Mouse (Mus musculus) neutrophil, adult 5-6 weeks (primary cell): ENCODE measurements at regions not wholly inside any gene's neighbourhood (a gene's known extent, or its start where the extent isn't known, plus 50 kb on each side); places are given as distances from the start of the nearest gene placed in this dataset.

ENCODE experiments used
- ATAC-seq: fragments of 151-379, 151-347 bp; 2 replicates; pipeline ENCODE4 v1.8.0; 2017; ENCODE audit warnings: mild to moderate bottlenecking, moderate TSS enrichment; ENCODE audit not compliant: insufficient number of reproducible peaks, poor library complexity, low FRiP score, severe bottlenecking; ENCODE audit errors: extremely low read depth

DNA sequence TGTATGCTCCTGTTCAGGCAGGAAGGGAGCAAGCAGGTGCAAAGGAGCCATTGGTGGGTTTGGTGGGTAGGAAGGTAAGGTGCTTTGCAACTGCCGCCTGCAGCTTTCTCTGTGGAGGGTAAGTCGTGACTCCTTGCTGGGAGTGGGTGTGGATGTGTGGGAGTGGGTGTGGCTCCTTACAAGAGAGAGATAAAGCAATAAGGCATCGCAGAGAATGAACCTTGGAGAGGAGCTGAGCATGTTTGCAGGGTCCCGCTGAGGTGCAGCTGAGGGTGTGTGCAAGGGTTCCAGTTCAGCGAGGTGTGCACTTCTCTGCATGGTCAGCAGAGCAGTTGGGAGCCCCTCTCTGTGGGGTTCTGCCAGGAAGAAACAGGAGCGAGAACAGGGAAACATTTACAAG lies 76.4 kb upstream of the Sgk1 start:
- no peak for ATAC-seq

DNA sequence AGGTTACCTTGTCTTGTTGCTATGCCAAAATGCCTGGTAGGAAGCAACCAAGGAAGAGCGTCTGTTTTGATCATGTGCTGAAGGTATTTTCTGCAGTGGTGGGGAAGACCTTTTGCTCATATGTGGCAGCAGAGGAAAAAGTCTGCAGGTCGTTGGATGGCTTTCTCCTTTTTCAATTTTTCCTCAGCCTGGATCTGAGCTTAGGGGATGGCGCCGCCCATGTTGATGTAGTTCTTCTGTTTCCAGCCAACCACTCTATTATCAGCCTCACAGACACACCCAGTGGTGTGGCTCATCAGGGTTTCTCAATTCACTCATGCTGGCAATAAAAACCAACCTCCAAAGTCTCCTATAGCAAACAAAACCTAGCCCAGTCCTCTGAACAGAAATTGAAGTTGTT lies 75.3 kb upstream of the Sgk1 start:
- no peak for ATAC-seq

DNA sequence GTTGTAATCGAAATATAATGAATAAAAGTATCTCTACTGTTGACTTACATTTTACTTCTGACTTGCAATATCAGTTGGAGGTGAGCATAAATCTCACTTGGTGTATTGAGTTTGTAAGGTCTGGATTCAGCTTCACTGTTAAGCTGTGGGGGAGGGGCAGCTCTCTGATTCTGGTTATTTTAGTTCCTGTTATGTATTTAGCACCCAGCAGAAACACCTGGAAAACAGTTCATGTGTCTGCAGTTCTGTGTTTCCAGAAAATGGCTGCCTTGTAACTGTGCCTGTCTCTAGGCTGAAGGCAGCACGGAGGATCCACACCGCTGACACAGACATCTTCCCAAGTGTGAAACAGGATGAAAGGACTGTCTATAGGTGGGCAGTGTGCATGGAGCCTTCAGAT lies 62.3 kb upstream of the Sgk1 start:
- ATAC-seq: no peak

DNA sequence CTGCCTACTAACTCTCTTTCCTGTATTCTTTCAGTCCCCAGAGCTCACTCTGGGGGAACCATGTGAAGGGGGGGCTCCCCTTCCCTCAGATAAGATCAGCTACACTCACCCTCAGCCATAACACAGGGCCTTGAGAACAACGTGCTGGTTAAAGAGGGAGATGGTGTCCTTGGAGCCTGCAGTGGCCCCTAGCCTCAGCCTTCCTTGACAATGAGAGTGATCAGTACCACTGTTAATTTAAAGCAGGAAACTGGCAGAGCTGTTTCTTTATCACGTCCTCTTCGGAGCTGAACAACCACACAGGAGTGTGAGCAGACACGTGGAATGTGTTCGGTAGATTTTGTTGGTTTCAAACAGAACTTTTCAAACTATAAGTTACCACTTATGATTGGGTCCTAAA lies 60.6 kb upstream of the Sgk1 start:
- no peak for ATAC-seq

DNA sequence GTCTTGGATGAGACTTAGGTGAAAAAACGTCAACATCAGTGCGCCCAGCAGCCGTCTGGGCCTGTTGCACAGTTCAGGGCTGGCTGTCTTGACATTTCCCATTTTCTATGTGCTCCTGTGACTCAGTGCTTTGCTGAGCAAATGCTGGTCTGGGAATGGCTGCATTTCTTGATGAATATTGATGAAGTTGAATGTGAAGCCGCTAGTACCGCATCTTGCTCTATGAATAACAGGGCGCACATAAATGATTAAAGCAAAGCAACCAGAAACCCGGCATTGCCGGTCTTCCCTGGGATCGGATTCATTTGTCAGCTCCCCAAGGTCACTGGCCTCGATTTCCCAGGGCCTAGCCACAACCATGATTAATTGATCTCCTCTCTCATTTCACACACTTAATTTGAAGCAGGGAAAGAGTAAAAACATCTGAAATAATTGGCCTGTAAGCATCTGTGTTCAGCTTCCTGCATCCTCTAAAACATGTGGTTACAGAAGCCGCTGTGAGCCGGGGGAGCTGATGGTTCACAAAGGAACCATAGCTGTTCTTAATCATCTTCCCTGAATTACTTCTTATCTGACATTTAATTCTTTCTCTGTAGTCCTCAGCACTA lies 57.5 kb upstream of the Sgk1 start:
- no peak for ATAC-seq

DNA sequence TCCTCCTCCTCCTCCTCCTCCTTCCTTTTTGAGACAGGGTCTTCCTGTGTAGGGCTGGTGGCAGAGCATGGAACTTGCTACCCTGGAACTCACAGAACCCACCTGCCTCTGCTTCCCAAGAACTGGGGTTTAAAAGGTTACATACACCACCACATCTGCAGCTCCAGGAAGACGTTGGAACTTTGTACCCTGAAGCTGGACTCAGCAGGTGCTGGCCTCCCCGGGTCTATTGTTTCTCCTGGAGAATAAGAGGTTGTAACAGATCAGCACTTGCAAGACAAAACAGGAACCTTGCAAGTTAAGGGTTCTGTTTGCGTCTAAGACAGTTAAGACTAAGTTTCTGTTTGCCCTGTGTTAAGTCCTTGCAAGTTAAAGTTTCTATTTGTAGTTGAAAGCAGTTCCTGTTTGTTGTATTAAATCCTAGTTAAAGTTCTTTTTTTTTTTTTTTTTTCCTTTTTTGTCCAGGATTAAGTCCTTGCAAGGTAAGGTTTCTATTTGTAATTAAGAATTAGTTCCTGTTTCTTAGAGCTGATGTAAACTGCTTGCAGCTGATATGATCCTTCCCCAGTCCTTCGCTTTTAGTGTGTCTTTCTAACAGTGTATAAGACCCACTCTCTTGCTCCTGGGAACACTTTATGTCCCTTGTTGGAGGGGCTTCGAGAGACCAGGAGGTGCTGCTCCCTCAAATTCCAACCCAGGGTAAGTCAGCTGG lies 55.0 kb upstream of the Sgk1 start:
- 0 out of 2 replicates have a peak, but pooled peaks have one; percentile 19 for ATAC-seq

DNA sequence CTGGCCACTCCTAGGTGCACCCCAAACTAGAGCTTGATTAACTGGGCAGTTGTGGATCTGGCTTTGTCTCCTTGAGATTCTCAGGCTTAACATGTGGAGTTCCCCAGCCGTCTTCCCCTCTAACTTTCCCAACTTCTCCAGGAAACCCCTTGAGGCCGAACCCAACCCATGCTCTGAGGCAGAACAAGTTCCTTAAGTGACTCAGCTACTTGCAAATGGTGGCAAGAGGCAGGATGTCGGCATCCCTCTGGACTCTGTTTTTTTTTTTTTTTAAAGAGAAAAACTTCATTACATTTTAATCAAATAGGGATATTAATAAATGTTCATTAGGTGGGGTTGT lies 54.5 kb upstream of the Sgk1 start:
- no peak for ATAC-seq

DNA sequence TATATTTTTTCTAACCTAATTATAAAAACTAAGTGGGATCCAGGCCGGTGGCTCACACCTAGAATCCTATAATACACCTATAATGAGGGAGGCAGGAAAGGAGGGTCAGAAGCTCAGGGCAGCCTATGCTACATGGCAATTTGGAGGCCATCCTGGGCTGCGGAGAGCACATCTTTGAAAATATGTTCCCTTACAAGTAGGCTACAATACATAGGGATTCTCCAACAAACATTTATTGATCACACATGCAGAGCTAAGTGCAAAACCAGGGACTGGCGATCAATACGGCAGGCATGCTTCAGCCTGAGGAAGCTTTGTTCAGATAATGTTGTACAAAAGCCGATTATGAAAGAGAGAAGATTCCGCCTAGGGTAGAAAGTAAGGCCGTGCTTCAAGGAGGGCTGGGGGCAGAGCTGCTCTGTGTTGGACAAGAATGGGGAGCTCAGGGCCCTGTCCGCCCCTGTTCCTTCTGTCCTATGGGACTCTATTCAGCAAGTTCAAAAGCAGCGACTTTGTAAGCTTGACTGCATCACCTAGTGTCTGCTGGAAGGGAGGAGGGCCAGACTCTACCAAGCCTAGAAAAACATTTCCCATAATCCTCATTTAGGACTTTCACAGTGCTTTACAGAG lies 53.4 kb upstream of the Sgk1 start:
- ATAC-seq: no peak

DNA sequence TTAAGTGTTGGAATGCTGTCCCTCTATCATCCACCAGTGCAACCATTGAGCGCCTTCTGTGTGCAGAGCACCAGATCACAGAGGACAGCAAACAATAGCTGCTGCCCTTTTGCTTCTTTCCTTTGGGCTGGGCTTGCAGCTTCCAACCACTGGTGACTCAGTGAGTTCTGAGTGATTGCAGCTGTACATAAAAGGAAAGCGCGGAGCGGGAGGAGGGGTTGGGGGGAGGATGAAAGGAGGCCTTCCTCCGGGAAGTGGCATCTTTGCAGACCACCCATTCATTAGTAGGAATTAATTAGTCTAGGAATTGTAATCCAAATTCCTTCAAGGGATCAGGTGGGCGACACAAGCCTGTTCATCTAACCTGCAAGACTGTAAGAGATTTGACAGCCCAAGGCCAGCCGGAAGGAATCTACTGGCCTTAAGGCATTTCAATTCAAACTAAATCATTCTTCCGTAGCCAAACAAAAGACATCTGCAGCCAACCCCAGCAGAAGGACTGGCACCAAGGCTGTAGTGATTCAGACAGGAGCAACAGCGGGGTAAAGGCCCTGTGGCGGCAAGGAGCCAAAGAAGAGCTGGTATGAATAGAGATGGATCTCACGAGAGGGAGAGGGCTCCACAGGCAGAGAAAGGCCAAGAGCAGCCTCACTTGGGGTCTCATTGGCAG lies 52.8 kb upstream of the Sgk1 start:
- no peak for ATAC-seq

DNA sequence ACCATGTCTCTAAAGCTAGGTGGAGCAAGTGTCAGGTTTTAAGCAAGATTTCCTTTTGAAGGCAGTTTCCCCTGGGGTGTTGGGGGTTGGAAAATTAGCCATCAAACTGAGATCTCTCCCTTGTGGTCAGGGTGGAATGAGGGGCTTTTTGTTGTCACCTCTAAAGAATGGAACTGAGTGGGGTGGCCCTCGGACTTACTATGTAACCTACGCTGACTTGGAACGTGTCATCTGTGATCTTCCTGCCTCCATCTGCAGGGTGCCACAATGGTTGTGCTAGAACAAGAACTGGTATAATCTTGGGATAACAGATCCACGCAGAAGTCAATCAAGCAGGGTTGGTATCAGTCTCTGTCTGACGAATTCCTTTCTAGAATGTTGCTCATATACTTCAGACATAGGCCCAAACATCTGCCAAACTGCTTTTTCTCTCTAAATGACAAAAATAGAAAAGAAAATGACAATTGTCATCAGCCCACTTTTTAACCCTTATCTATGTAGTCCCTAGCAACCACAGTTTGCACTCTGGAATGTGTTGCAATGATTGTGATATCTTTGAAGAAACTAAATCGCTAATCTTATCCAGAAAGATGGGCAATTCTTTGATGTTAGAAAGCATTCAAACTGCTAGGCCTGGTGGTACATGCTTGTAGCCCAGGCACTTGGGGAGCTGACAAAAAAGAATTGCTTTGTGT lies 50.8 kb upstream of the Sgk1 start:
- no peak for ATAC-seq
